9 mouse cellular contexts compared by ENCODE assay signal in genomic region chr11:12810949-12811881, GRCm38 (mm10).
A peak's percentile ranks its signal among the peaks of the same experiment; 100 is the strongest.
DNase-seq lines count a peak whose midpoint lies in the region; ATAC-seq and TF ChIP-seq lines count a peak whose summit lies in the region.
"Had no signal": no experiment of that assay in that cellular context is flagged by ENCODE, and none has a peak within 500 bp of the region (broad histone marks: within the 10 kb centered on the region; RNA-seq: fewer than 3 reads in every experiment).

No protein-coding gene starts in this region.

- H3K27me3 ChIP-seq in forebrain, embryonic 14.5 days (replicated peaks; ENCODE audit: control insufficient read depth, insufficient read depth, low read length): no peaks in the 10 kb centered on the region
- no peaks in the 10 kb centered on the region for H3K27me3 ChIP-seq in hindbrain, embryonic 12.5 days

- no peak overlapping the region for H3K4me2 ChIP-seq in forebrain, embryonic 14.5 days (ENCODE audit: low read length)
- peak overlapping the region; percentile 31; the same call in 1 of the 2 replicates for H3K4me2 ChIP-seq in hindbrain, embryonic 12.5 days (replicated peaks)

- in situ Hi-C loops in ES-E14 (cut with MboI; ENCODE audit: low sequenced_read_pairs in 2 of 2, unreplicated experiment in 2 of 2): no loop called here

- DNase-seq in ES-E14 (ENCODE audit: low read depth, low spot score): peak; percentile 92
- peak; percentile 92 for DNase-seq in brain, adult 2 months (ENCODE audit: low read depth, low spot score)
- DNase-seq in forebrain, embryonic 14.5 days (ENCODE audit: low spot score): peak; percentile 86
- peak; percentile 76 for DNase-seq in layer of hippocampus, adult 9-11 months
- DNase-seq in lung, postnatal 10 days: peak; percentile 36
- peak; percentile 84 to 87 for DNase-seq in right cerebral cortex, adult 2 months (ENCODE audit: low spot score in 2 of 2)

- no peaks in the 10 kb centered on the region for H3K36me3 ChIP-seq in ES-E14 (ENCODE audit: control insufficient read depth, insufficient read depth, low read length, poor library complexity, severe bottlenecking)
- no peaks in the 10 kb centered on the region for H3K36me3 ChIP-seq in forebrain, embryonic 14.5 days (ENCODE audit: control insufficient read depth, insufficient read depth, low read length)
- no peaks in the 10 kb centered on the region for H3K36me3 ChIP-seq in hindbrain, embryonic 12.5 days

- peak; percentile 91 for ATAC-seq in forebrain, embryonic 14.5 days
- ATAC-seq in hindbrain, embryonic 12.5 days (ENCODE audit: low FRiP score): peak; percentile 71
- no peak for ATAC-seq in monocyte, adult 5-6 weeks (replicated peaks; ENCODE audit: insufficient number of reproducible peaks, low FRiP score, low TSS enrichment, poor library complexity, severe bottlenecking)

- peak overlapping the region; percentile 87 for H3K27ac ChIP-seq in ES-E14 (ENCODE audit: insufficient read depth, low read depth, low read length, poor library complexity, severe bottlenecking)
- no peak overlapping the region for H3K27ac ChIP-seq in forebrain, embryonic 14.5 days (ENCODE audit: low read depth, low read length)
- no peak overlapping the region for H3K27ac ChIP-seq in hindbrain, embryonic 12.5 days
- H3K27ac ChIP-seq: macrophage had no signal

- H3K9ac ChIP-seq in ES-E14 (ENCODE audit: insufficient read depth, low read depth, low read length, poor library complexity, severe bottlenecking): peak overlapping the region; percentile 67; the same call in 1 of the 2 replicates
- no peak overlapping the region for H3K9ac ChIP-seq in forebrain, embryonic 14.5 days (ENCODE audit: low read length)
- H3K9ac ChIP-seq in hindbrain, embryonic 12.5 days: no peak overlapping the region

- no peaks in the 10 kb centered on the region for H3K9me3 ChIP-seq in ES-E14 (ENCODE audit: control insufficient read depth, insufficient read depth, low read depth, low read length)
- no peaks in the 10 kb centered on the region for H3K9me3 ChIP-seq in forebrain, embryonic 14.5 days (replicated peaks; ENCODE audit: control insufficient read depth, low read length)
- no peaks in the 10 kb centered on the region for H3K9me3 ChIP-seq in hindbrain, embryonic 12.5 days (replicated peaks)

- H3K4me1 ChIP-seq in ES-E14 (ENCODE audit: control insufficient read depth in 2 of 2, insufficient read depth in 2 of 2, low read length in 2 of 2, poor library complexity in 1 of 2): peaks cover 2 to 6% of the 10 kb centered on the region in 2 experiments; a peak in 2 of 4 replicates
- H3K4me1 ChIP-seq in forebrain, embryonic 14.5 days (ENCODE audit: control insufficient read depth, insufficient read depth, low read length): no peaks in the 10 kb centered on the region
- H3K4me1 ChIP-seq in hindbrain, embryonic 12.5 days: peaks cover 5% of the 10 kb centered on the region; the same call in 1 of the 2 replicates

- 38% methylated on average over 11 of the region's 11 CpGs for WGBS in forebrain, embryonic 14.5 days
- 51% methylated on average over 11 of the region's 11 CpGs for WGBS in hindbrain, embryonic 12.5 days

- peak overlapping the region; percentile 36 to 69; a peak in 2 of 4 replicates for H3K4me3 ChIP-seq in ES-E14 (ENCODE audit: insufficient read depth in 1 of 2, low read depth in 1 of 2, low read length in 2 of 2, poor library complexity in 1 of 2, severe bottlenecking in 1 of 2)
- no peak overlapping the region for H3K4me3 ChIP-seq in forebrain, embryonic 14.5 days (ENCODE audit: low read depth, low read length)
- H3K4me3 ChIP-seq in hindbrain, embryonic 12.5 days: no peak overlapping the region

TF ChIP-seq in ES-E14, 5 proteins besides CTCF, POLR2A, EP300 and RAD21:
- TF ChIP-seq MAFK (IDR thresholded peaks at IDR 0.05; ENCODE audit: insufficient read depth, low read depth, low read length) (peak; percentile 77), ZC3H11A (IDR thresholded peaks at IDR 0.05; ENCODE audit: borderline replicate concordance, low read depth, low read length) (peak; percentile 92), ZNF384 (IDR thresholded peaks at IDR 0.05; ENCODE audit: low read depth, low read length) (0 out of 2 replicates have a peak, but pooled peaks have one; percentile 6), CHD2 (IDR thresholded peaks at IDR 0.05; ENCODE audit: low read depth, low read length) (no peak), HCFC1 (IDR thresholded peaks at IDR 0.05; ENCODE audit: borderline replicate concordance, insufficient read depth, low read length) (no peak)
TF ChIP-seq in ES-E14: peak in this region for 3.

Comparison
In these comparisons a context has a peak if more than half of its experiments do, and no peak if none do; other contexts are left out.
1. DNase-seq: peak in every context shown above with its lines; median percentile 92 in ES-E14; 92 in brain, adult 2 months; 86 in forebrain, embryonic 14.5 days; 86 in right cerebral cortex, adult 2 months; 76 in layer of hippocampus, adult 9-11 months; 36 in lung, postnatal 10 days.
2. H3K4me3 ChIP-seq: peak in ES-E14 (2 of 2); none in forebrain, embryonic 14.5 days (single experiment) and hindbrain, embryonic 12.5 days (single experiment).